Mouse (Mus musculus): Measurements from ENCODE around the gene Zdhhc22. TPM values are rescaled to one million over a fixed set of nuclear protein-coding genes. Genes with fewer than 3 reads are reported as not detected.

Zdhhc22 gene
- polyA plus RNA-seq (2012; rRNA removed): not detected in 2 replicates

DNA sequence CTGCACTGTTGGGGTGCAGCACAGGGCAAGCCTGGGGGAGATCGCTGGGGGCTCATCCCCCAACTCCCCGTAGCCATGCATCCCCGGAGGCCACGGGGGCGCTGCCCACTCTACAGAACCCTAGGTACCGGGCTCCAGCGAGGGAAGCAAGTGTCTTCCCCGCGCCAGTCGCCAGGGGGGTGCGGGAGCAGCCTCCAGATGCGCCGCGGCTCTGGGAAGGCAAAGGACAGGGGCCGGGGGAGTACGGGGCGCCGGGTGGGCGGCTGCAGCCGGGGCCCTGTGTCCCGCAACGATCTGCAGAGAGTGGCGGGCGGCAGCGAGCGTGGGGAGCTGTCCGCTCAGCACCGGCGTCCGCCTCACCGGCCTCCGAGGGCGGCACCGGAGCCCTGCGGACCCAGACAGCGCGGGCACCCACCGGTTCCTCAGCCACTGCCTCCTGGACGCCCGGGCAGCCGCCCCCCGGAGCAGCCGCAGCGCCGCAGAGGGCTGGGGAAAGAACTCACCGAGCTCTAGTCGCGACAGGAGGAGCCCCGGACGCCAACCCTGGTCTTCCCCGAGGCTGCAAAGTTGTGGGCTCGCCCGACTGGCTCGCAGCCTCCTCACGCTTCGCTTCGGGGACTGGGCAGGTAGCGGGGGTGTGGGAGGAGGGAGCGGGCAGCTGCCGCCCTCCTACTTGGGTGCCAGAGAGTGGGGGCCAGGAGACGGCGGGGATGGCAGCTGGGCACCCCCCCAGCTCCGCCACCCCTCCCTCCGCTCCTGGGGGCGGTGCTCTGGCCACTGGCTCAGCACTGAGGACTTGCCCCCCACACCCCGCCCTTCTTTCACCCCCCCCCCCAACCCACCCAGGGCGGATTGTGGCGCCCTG is at the start of gene Zdhhc22:
Gene Zdhhc22 (minus strand): TSS at position 541 of the 865 bp plus-strand sequence.
- Histone ChIP-seq H3K27me3 (ENCODE audit: control insufficient read depth, insufficient read depth, low read length) (no peaks in the 10 kb centered on the region; the same call in 1 of the 2 replicates), H3K36me3 (ENCODE audit: control insufficient read depth, insufficient read depth, low read length) (no peaks in the 10 kb centered on the region), H3K4me3 (ENCODE audit: control insufficient read depth, low read depth, low read length) (no peak within 1 kb of the TSS; the same call in 1 of the 2 replicates), H3K27ac (ENCODE audit: control insufficient read depth, insufficient read depth, low read depth, low read length) (no peak within 1 kb of the TSS), H3K4me1 (ENCODE audit: control insufficient read depth, insufficient read depth, low read length) (peaks cover 3% of the 10 kb centered on the region; the same call in 1 of the 2 replicates)
- TF ChIP-seq POLR2A (IDR thresholded peaks at IDR 0.05; ENCODE audit: control insufficient read depth, low read depth, low read length) (no peak), CTCF (IDR thresholded peaks at IDR 0.05; ENCODE audit: control insufficient read depth, insufficient read depth, insufficient replicate concordance, low read depth, low read length) (no peak)

DNA sequence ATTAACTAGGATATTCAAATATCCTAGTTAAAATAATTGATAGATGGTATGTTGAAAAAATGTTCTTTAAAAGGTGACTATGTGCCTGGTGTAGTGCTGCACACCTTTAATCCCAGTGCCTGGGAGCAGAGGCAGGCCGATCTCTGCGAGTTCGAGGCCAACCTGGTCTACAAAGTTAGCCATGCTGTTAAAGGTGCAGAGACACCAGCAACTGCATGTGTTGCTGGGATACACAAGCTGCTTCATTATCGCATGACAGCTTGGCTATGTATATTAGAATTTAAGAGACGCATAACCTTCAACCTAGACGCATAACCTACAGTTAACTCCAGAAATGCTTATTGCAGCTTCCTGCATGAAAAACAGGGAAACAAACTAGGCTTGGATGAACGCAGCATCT is 46.4 kb upstream of the Zdhhc22 start:
- Histone ChIP-seq H3K27ac (ENCODE audit: control insufficient read depth, insufficient read depth, low read depth, low read length) (no peak overlapping the region), H3K36me3 (ENCODE audit: control insufficient read depth, insufficient read depth, low read length) (no peaks in the 10 kb centered on the region), H3K4me3 (ENCODE audit: control insufficient read depth, low read depth, low read length) (no peak overlapping the region), H3K27me3 (ENCODE audit: control insufficient read depth, insufficient read depth, low read length) (no peaks in the 10 kb centered on the region), H3K4me1 (ENCODE audit: control insufficient read depth, insufficient read depth, low read length) (no peaks in the 10 kb centered on the region)
- TF ChIP-seq POLR2A (IDR thresholded peaks at IDR 0.05; ENCODE audit: control insufficient read depth, low read depth, low read length) (no peak), CTCF (IDR thresholded peaks at IDR 0.05; ENCODE audit: control insufficient read depth, insufficient read depth, insufficient replicate concordance, low read depth, low read length) (no peak)

DNA sequence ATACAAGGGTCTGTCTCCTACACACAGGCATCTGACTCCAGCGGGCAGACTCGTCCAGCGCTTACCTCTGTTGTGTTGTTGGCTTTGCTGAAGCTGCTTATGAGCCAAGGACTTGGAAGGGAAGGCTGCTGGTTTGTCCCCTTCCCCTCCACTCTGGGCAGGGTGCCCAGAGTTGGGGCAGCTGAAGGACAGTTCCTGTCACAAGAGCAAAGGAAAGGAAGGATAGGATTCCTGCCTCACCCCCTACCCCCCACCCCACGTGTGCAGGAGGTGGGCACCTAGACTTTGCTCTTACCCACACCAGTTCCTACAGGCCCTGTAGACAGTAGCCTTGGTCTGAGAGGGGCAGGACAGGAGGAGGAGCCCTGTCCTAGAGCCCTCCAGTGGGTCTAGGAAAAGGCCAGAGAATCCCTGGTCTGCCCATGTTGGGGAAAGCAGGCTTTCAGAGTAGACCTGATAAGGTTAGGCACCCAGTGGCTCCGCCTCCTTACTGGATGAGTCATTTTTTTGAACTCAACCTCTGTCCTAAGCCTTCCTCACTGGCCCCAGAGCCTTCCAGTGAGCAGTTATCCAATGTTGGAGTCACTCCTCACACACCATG is 41.0 kb upstream of the Zdhhc22 start:
- Histone ChIP-seq H3K27me3 (ENCODE audit: control insufficient read depth, insufficient read depth, low read length) (no peaks in the 10 kb centered on the region), H3K4me1 (ENCODE audit: control insufficient read depth, insufficient read depth, low read length) (peaks cover 7% of the 10 kb centered on the region; the same call in 1 of the 2 replicates), H3K36me3 (ENCODE audit: control insufficient read depth, insufficient read depth, low read length) (no peaks in the 10 kb centered on the region), H3K4me3 (ENCODE audit: control insufficient read depth, low read depth, low read length) (no peak overlapping the region), H3K27ac (ENCODE audit: control insufficient read depth, insufficient read depth, low read depth, low read length) (no peak overlapping the region)
- TF ChIP-seq CTCF (IDR thresholded peaks at IDR 0.05; ENCODE audit: control insufficient read depth, insufficient read depth, insufficient replicate concordance, low read depth, low read length): no peak
- no peak for TF ChIP-seq POLR2A (IDR thresholded peaks at IDR 0.05; ENCODE audit: control insufficient read depth, low read depth, low read length)

DNA sequence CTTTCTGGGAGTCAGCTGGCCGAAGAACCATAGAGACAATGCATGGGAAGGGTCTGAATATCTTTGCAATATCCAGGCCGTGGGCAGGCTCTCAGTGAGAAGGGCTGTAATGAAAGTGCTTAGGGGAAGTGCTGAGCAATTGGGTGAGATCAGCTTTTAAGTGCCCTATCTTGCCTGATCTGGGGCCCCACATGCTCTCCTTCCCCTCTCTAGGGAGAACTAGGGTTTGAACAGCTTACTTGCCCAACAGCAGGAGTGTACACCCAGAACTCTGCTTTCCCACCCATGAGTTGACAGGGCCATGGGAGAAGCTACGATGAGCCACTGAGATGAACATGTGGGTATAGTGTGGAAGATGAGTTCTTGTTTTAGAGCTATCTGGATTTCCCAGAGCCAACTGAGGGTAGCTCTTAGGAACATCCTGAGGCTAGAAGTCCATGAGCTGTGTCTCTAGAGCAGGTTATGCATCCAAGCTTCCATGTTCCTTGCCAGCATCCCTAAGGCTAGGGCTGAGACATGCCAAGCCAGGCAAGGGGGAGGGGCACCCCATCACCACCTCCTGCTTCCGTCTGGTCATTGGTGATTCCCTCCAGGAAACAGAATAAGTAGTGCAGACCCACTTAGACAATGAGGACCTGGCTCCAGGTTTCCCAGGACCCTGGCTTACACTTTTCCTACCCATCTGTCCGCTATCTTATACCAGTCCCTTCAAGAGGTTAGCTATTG is 39.2 kb upstream of the Zdhhc22 start:
- H3K27ac ChIP-seq (ENCODE audit: control insufficient read depth, insufficient read depth, low read depth, low read length): no peak overlapping the region
- H3K36me3 ChIP-seq (ENCODE audit: control insufficient read depth, insufficient read depth, low read length): no peaks in the 10 kb centered on the region
- no peak for TF ChIP-seq CTCF (IDR thresholded peaks at IDR 0.05; ENCODE audit: control insufficient read depth, insufficient read depth, insufficient replicate concordance, low read depth, low read length)
- TF ChIP-seq POLR2A (IDR thresholded peaks at IDR 0.05; ENCODE audit: control insufficient read depth, low read depth, low read length): no peak
- no peak overlapping the region for H3K4me3 ChIP-seq (ENCODE audit: control insufficient read depth, low read depth, low read length)
- H3K4me1 ChIP-seq (ENCODE audit: control insufficient read depth, insufficient read depth, low read length): peaks cover 10% of the 10 kb centered on the region
- no peaks in the 10 kb centered on the region for H3K27me3 ChIP-seq (ENCODE audit: control insufficient read depth, insufficient read depth, low read length)

DNA sequence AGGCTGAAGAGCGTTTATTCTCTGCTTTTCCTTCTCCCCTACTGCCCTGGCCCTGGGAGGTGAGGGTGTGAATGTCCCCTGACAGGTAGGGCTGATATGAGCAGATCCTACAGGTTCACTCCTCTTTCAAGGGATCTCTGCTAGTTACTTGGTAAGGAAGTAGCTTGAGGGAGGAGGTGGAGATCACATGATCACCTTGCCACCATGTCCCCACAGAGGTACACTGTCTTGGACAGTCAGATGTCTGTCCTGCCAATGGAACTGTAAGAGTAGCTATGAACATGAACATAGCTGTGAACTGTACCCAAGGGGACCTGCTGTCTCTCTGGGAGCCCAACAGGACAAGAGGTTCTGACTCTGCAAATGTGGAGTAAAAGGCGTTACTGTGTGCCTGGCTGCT is 37.8 kb upstream of the Zdhhc22 start:
- Histone ChIP-seq H3K27me3 (ENCODE audit: control insufficient read depth, insufficient read depth, low read length) (no peaks in the 10 kb centered on the region), H3K4me3 (ENCODE audit: control insufficient read depth, low read depth, low read length) (no peak overlapping the region), H3K4me1 (ENCODE audit: control insufficient read depth, insufficient read depth, low read length) (peaks cover 10% of the 10 kb centered on the region), H3K36me3 (ENCODE audit: control insufficient read depth, insufficient read depth, low read length) (no peaks in the 10 kb centered on the region), H3K27ac (ENCODE audit: control insufficient read depth, insufficient read depth, low read depth, low read length) (no peak overlapping the region)
- TF ChIP-seq CTCF (IDR thresholded peaks at IDR 0.05; ENCODE audit: control insufficient read depth, insufficient read depth, insufficient replicate concordance, low read depth, low read length) (no peak), POLR2A (IDR thresholded peaks at IDR 0.05; ENCODE audit: control insufficient read depth, low read depth, low read length) (no peak)

DNA sequence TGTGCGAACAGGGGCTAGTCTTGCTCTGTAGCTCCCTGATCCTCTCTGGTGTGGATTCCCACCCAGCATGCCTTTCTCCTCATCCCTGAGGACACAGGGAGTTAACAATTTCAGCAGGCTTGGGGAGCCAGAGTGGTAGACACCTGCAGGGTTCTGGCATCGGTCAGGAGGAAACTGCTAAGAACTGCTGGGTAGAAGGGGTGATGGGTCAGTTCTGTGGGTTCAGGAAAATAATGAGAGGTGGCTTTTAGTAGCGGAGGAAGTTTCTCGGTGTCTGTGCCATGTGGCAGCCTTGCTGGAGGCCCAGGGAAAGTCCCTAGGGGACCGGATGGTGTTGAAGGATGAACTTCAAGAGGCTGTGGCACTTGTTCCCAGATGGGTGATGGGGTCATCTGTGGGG is 37.2 kb upstream of the Zdhhc22 start:
- no peak overlapping the region for H3K4me3 ChIP-seq (ENCODE audit: control insufficient read depth, low read depth, low read length)
- TF ChIP-seq CTCF (IDR thresholded peaks at IDR 0.05; ENCODE audit: control insufficient read depth, insufficient read depth, insufficient replicate concordance, low read depth, low read length): no peak
- TF ChIP-seq POLR2A (IDR thresholded peaks at IDR 0.05; ENCODE audit: control insufficient read depth, low read depth, low read length): no peak

DNA sequence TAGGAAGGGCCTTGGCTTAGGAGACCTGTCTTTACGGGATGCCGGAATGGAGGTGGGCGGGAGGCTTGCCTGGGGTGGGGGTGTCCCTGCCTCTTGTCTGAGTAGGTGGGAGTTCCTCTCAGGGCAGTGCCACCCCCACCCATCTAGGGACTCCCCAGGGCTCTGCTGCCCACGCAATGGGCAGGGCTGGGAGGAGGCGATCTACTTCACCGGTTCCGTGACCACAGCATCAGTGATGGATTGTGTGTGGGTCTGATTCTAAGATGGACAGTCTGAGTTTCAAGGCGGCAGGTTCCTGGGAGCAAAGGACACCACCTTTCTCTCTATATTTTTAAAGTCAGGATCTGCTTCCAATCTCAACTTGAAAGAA is 36.6 kb upstream of the Zdhhc22 start:
- no peak for TF ChIP-seq CTCF (IDR thresholded peaks at IDR 0.05; ENCODE audit: control insufficient read depth, insufficient read depth, insufficient replicate concordance, low read depth, low read length)
- TF ChIP-seq POLR2A (IDR thresholded peaks at IDR 0.05; ENCODE audit: control insufficient read depth, low read depth, low read length): no peak

More for the DNA sequence above, 37.2 kb upstream of the Zdhhc22 start:
- Histone ChIP-seq H3K27me3 (ENCODE audit: control insufficient read depth, insufficient read depth, low read length) (no peaks in the 10 kb centered on the region), H3K4me1 (ENCODE audit: control insufficient read depth, insufficient read depth, low read length) (peaks cover 10% of the 10 kb centered on the region), H3K27ac (ENCODE audit: control insufficient read depth, insufficient read depth, low read depth, low read length) (no peak overlapping the region), H3K36me3 (ENCODE audit: control insufficient read depth, insufficient read depth, low read length) (no peaks in the 10 kb centered on the region)

More for the DNA sequence above, 36.6 kb upstream of the Zdhhc22 start:
- Histone ChIP-seq H3K4me3 (ENCODE audit: control insufficient read depth, low read depth, low read length) (peak overlapping the region; percentile 80), H3K36me3 (ENCODE audit: control insufficient read depth, insufficient read depth, low read length) (no peaks in the 10 kb centered on the region), H3K27me3 (ENCODE audit: control insufficient read depth, insufficient read depth, low read length) (no peaks in the 10 kb centered on the region), H3K27ac (ENCODE audit: control insufficient read depth, insufficient read depth, low read depth, low read length) (no peak overlapping the region), H3K4me1 (ENCODE audit: control insufficient read depth, insufficient read depth, low read length) (peaks cover 10% of the 10 kb centered on the region)
